Mouse (Mus musculus) stomach, embryonic 16.5 days (tissue): ENCODE measurements at regions not wholly inside any gene's neighbourhood (a gene's known extent, or its start where the extent isn't known, plus 50 kb on each side); places are given as distances from the start of the nearest gene placed in this dataset.

Source experiments
- ATAC-seq: fragments of 200-750 bp; cut with Nextera tagmentation; 2 replicates; pipeline ENCODE4 v1.8.0; 2017; ENCODE audit warnings: moderate number of reproducible peaks, moderate TSS enrichment; ENCODE audit not compliant: insufficient read depth, low FRiP score
- H3K27ac ChIP-seq: fragments of 300-500 bp; sonication (generic); 2 replicates; pipeline ENCODE4 v1.5.1; 2014; ENCODE audit warnings: low read length
- H3K27me3 ChIP-seq: fragments of 300-500 bp; sonication (generic); 2 replicates; pipeline ENCODE4 v1.6.1; 2014; ENCODE audit warnings: low read length, control low read depth, mixed read lengths; ENCODE audit not compliant: control insufficient read depth, insufficient read depth
- H3K36me3 ChIP-seq: fragments of 300-500 bp; sonication (generic); 2 replicates; pipeline ENCODE4 v1.6.1; 2014; ENCODE audit warnings: low read length; ENCODE audit not compliant: control insufficient read depth, insufficient read depth
- H3K4me1 ChIP-seq: fragments of 300-500 bp; sonication (generic); 2 replicates; pipeline ENCODE4 v1.6.1; 2014; ENCODE audit warnings: low read length, control low read depth, mixed read lengths; ENCODE audit not compliant: control insufficient read depth, insufficient read depth
- H3K4me2 ChIP-seq: fragments of 300-500 bp; sonication (generic); 2 replicates; pipeline ENCODE4 v1.6.1; 2014; ENCODE audit warnings: low read depth, low read length, mixed read lengths
- H3K4me3 ChIP-seq: fragments of 300-500 bp; sonication (generic); replicated peaks from 2 replicates; pipeline ENCODE4 v1.5.1; 2014; ENCODE audit warnings: mild to moderate bottlenecking, low read length
- H3K9ac ChIP-seq: fragments of 300-500 bp; sonication (generic); 2 replicates; pipeline ENCODE4 v1.6.1; 2014; ENCODE audit warnings: low read length
- H3K9me3 ChIP-seq: fragments of 300-500 bp; sonication (generic); replicated peaks from 2 replicates; pipeline ENCODE4 v1.6.1; 2016; ENCODE audit warnings: low read length, control low read depth; ENCODE audit not compliant: control insufficient read depth
- WGBS: fragments of 180-500 bp; shearing (Covaris S2); extraction: QIAGEN DNeasy Blood & Tissue Kit; methylation state at CpG from one replicate; pipeline ENCODE4 v1.1.7; 2014; 5-methylcytosine and 5-hydroxymethylcytosine counted together

- Histone ChIP-seq H3K4me1 (no peaks in the 10 kb centered on the region), H3K36me3 (no peaks in the 10 kb centered on the region), H3K27me3 (no peaks in the 10 kb centered on the region), H3K27ac (no peak overlapping the region), H3K9ac (no peak overlapping the region), H3K4me3 (no peak overlapping the region), H3K9me3 (no peaks in the 10 kb centered on the region), H3K4me2 (no peak overlapping the region)
- 82% methylated on average over 6 of the region's 6 CpGs for WGBS
- no peak for ATAC-seq
Observed at GRCm38 (mm10) chr12:63598905-63599304, 875.6 kb downstream of the Fscb start.

GRCm38 (mm10) chr12:63554672-63555071, 919.8 kb downstream of the Fscb start:
- H3K36me3 ChIP-seq: no peaks in the 10 kb centered on the region
- ATAC-seq: no peak
- H3K27me3 ChIP-seq: no peaks in the 10 kb centered on the region
- no peaks in the 10 kb centered on the region for H3K9me3 ChIP-seq
- H3K4me3 ChIP-seq: no peak overlapping the region
- H3K27ac ChIP-seq: no peak overlapping the region
- H3K4me2 ChIP-seq: no peak overlapping the region
- 90% methylated on average over 1 of the region's 1 CpGs for WGBS
- H3K9ac ChIP-seq: no peak overlapping the region
- no peaks in the 10 kb centered on the region for H3K4me1 ChIP-seq

GRCm38 (mm10) chr12:63552831-63553230, 921.7 kb downstream of the Fscb start:
- 54% methylated on average over 4 of the region's 4 CpGs for WGBS
- ATAC-seq: no peak
- Histone ChIP-seq H3K36me3 (no peaks in the 10 kb centered on the region), H3K4me3 (no peak overlapping the region), H3K27ac (no peak overlapping the region), H3K9me3 (no peaks in the 10 kb centered on the region), H3K27me3 (no peaks in the 10 kb centered on the region), H3K4me2 (peak overlapping the region; percentile 5; the same call in 1 of the 2 replicates), H3K9ac (no peak overlapping the region), H3K4me1 (no peaks in the 10 kb centered on the region)

- Histone ChIP-seq H3K9me3 (no peaks in the 10 kb centered on the region), H3K9ac (no peak overlapping the region), H3K36me3 (no peaks in the 10 kb centered on the region), H3K4me1 (no peaks in the 10 kb centered on the region), H3K4me3 (no peak overlapping the region), H3K27me3 (no peaks in the 10 kb centered on the region), H3K27ac (no peak overlapping the region), H3K4me2 (no peak overlapping the region)
- 45% methylated on average over 1 of the region's 1 CpGs for WGBS
- no peak for ATAC-seq
Observed at GRCm38 (mm10) chr12:63534084-63534483, 940.4 kb downstream of the Fscb start.

GRCm38 (mm10) chr12:63503774-63504173, 970.7 kb downstream of the Fscb start:
- H3K9ac ChIP-seq: no peak overlapping the region
- no peaks in the 10 kb centered on the region for H3K9me3 ChIP-seq
- H3K36me3 ChIP-seq: no peaks in the 10 kb centered on the region
- H3K27ac ChIP-seq: no peak overlapping the region
- H3K27me3 ChIP-seq: no peaks in the 10 kb centered on the region
- WGBS: 34% methylated on average over 3 of the region's 3 CpGs
- H3K4me3 ChIP-seq: no peak overlapping the region
- no peaks in the 10 kb centered on the region for H3K4me1 ChIP-seq
- no peak for ATAC-seq
- H3K4me2 ChIP-seq: no peak overlapping the region

- no peak overlapping the region for H3K27ac ChIP-seq
- no peak for ATAC-seq
Observed at GRCm38 (mm10) chr12:63490405-63490804, 984.1 kb downstream of the Fscb start.

GRCm38 (mm10) chr12:63484087-63484486, 990.4 kb downstream of the Fscb start:
- no peak for ATAC-seq
- no peak overlapping the region for H3K27ac ChIP-seq
- no peaks in the 10 kb centered on the region for H3K9me3 ChIP-seq
- H3K36me3 ChIP-seq: no peaks in the 10 kb centered on the region
- H3K4me1 ChIP-seq: no peaks in the 10 kb centered on the region
- H3K4me2 ChIP-seq: no peak overlapping the region
- H3K4me3 ChIP-seq: no peak overlapping the region
- no peaks in the 10 kb centered on the region for H3K27me3 ChIP-seq
- no peak overlapping the region for H3K9ac ChIP-seq

More at GRCm38 (mm10) chr12:63490405-63490804, 984.1 kb downstream of the Fscb start:
- no peak overlapping the region for H3K4me3 ChIP-seq
- H3K9ac ChIP-seq: no peak overlapping the region
- H3K27me3 ChIP-seq: no peaks in the 10 kb centered on the region
- no peaks in the 10 kb centered on the region for H3K36me3 ChIP-seq
- no peaks in the 10 kb centered on the region for H3K4me1 ChIP-seq
- no peaks in the 10 kb centered on the region for H3K9me3 ChIP-seq
- H3K4me2 ChIP-seq: no peak overlapping the region

- Histone ChIP-seq H3K4me3 (no peak overlapping the region), H3K36me3 (no peaks in the 10 kb centered on the region), H3K4me2 (no peak overlapping the region), H3K27ac (no peak overlapping the region), H3K27me3 (no peaks in the 10 kb centered on the region), H3K9me3 (no peaks in the 10 kb centered on the region), H3K9ac (no peak overlapping the region), H3K4me1 (no peaks in the 10 kb centered on the region)
- no peak for ATAC-seq
Observed at GRCm38 (mm10) chr12:63468936-63469335, 1005.6 kb downstream of the Fscb start.
